Mouse (Mus musculus): ENCODE measurements at regions not wholly inside any gene's neighbourhood (a gene's known extent, or its start where the extent isn't known, plus 50 kb on each side); places are given as distances from the start of the nearest gene placed in this dataset.

DNA sequence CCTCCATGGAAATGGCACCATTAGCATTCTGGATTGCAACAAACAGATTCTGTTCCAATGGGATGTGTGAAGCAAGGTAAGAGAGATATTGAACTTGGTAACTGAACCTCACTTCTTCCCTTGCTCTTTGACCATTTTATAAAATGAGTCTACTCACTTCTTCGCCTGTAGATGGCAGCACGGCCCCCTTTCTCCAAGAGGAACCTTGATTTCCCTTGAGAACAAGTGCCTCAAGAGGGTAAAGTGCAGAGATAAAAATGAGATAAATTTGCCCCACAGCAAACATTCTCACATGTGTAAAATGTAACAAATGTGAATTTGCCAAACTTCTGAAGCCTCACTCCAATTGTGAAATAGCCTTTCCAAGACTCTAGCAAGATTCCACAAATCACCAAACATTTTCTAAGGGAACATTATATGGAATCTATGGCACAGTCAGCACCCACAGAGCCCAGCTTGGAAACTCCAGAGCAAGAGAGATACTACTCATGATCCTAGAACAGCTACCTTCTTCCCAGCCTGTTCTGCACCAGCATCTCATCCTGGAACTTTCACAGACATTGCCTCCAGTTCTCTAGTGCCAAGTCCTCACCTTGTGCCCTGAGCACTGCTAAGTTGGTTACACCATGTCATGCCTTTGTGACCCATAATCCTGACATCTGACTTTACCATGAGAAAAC, 60.3 kb upstream of the Trabd2b start:
- TF ChIP-seq CTCF (conservative IDR thresholded peaks at IDR 0.05; ENCODE audit: insufficient read depth, insufficient read length, low read depth, low read length) (peak; percentile 49), POLR2A (IDR thresholded peaks at IDR 0.05; ENCODE audit: low read depth, low read length) (no peak)
